Mouse (Mus musculus): ENCODE data around the gene Zp2. TPM values are rescaled to one million over a fixed set of nuclear protein-coding genes. Genes with fewer than 3 reads are reported as not detected.

Gene Zp2
- total and polyA plus RNA-seq, 3 experiments: 0.04 TPM; not detected in 2

GRCm38 (mm10) chr7:120189369-120190149 is 44.5 kb upstream of the Zp2 start:
- Histone ChIP-seq H3K4me3 (replicated peaks in 1 of 3; ENCODE audit: low read depth in 2 of 3, low read length in 2 of 3, poor library complexity in 1 of 3) (no peak overlapping the region), H3K36me3 (replicated peaks in 1 of 2; ENCODE audit: control insufficient read depth in 1 of 2, insufficient read depth in 1 of 2, low read length in 1 of 2) (no peaks in the 10 kb centered on the region), H3K9me3 (replicated peaks; ENCODE audit: low read length) (no peaks in the 10 kb centered on the region), H3K4me1 (ENCODE audit: control insufficient read depth in 1 of 2, insufficient read depth in 2 of 2) (no peaks in the 10 kb centered on the region), H3K27me3 (replicated peaks) (no peaks in the 10 kb centered on the region), H3K4me2 (ENCODE audit: insufficient read depth, low read depth, poor library complexity, severe bottlenecking) (no peak overlapping the region), H3K79me2 (replicated peaks; ENCODE audit: control insufficient read depth, extremely low read depth, insufficient read depth, poor library complexity, severe bottlenecking) (no peaks in the 10 kb centered on the region), H3K27ac (ENCODE audit: insufficient read depth, low read depth) (no peak overlapping the region), H3K9ac (ENCODE audit: insufficient read depth, low read depth) (no peak overlapping the region)
- dilution Hi-C loops (cut with MboI; ENCODE audit: extremely low pct_ligation_motif_present, extremely low pct_unique_long_range_greater_than_20kb, low sequenced_read_pairs): no loop called here
- TF ChIP-seq EP300 (IDR thresholded peaks at IDR 0.05; ENCODE audit: low read length) (no peak), RAD21 (IDR thresholded peaks at IDR 0.05; ENCODE audit: low read depth, low read length) (no peak), MEF2A (IDR thresholded peaks at IDR 0.05; ENCODE audit: borderline replicate concordance, low read depth, low read length) (no peak), USF2 (conservative IDR thresholded peaks at IDR 0.05; ENCODE audit: low read depth, low read length) (no peak), ZNF384 (IDR thresholded peaks at IDR 0.05; ENCODE audit: low read depth, low read length) (no peak), GABPA (IDR thresholded peaks at IDR 0.05; ENCODE audit: insufficient replicate concordance, low read depth, low read length) (no peak), MXI1 (IDR thresholded peaks at IDR 0.05; ENCODE audit: low read depth, low read length) (no peak), CTCF (conservative IDR thresholded peaks at IDR 0.05 in 1 of 2, IDR thresholded peaks at IDR 0.05 in 1 of 2; ENCODE audit: low read depth in 2 of 2, low read length in 2 of 2) (no peak), MAZ (IDR thresholded peaks at IDR 0.05; ENCODE audit: low read depth, low read length) (no peak), POLR2AphosphoS2 (IDR thresholded peaks at IDR 0.05; ENCODE audit: low read depth, low read length) (no peak), PAX5 (IDR thresholded peaks at IDR 0.05; ENCODE audit: low read length) (no peak), USF1 (IDR thresholded peaks at IDR 0.05; ENCODE audit: low read depth, low read length) (no peak), ETS1 (conservative IDR thresholded peaks at IDR 0.05; ENCODE audit: low read depth, low read length) (no peak), RCOR1 (conservative IDR thresholded peaks at IDR 0.05; ENCODE audit: low read depth, low read length) (no peak), POLR2A (IDR thresholded peaks at IDR 0.05; ENCODE audit: low read depth, low read length) (no peak), NELFE (IDR thresholded peaks at IDR 0.05; ENCODE audit: low read depth, low read length) (no peak), ELF1 (IDR thresholded peaks at IDR 0.05; ENCODE audit: low read depth, low read length) (no peak), KAT2A (IDR thresholded peaks at IDR 0.05; ENCODE audit: insufficient replicate concordance, low read length) (no peak), TCF12 (IDR thresholded peaks at IDR 0.05; ENCODE audit: low read depth, low read length) (no peak), MYC (IDR thresholded peaks at IDR 0.05; ENCODE audit: low read depth, low read length) (no peak)
- in situ Hi-C loops (cut with MboI; ENCODE audit: low pct_ligation_motif_present, low pct_unique_long_range_greater_than_20kb, low sequenced_read_pairs): no loop called here
- DNase-seq (ENCODE audit: extremely low read depth): no peak

- TF ChIP-seq E2F4 (IDR thresholded peaks at IDR 0.05; ENCODE audit: insufficient replicate concordance, low read depth, low read length): no peak
- TF ChIP-seq PAX5 (IDR thresholded peaks at IDR 0.05; ENCODE audit: low read length): no peak
- TF ChIP-seq POLR2AphosphoS2 (IDR thresholded peaks at IDR 0.05; ENCODE audit: low read depth, low read length): no peak
- no peak for TF ChIP-seq NRF1 (IDR thresholded peaks at IDR 0.05; ENCODE audit: low read depth, low read length)
- no peak for TF ChIP-seq HCFC1 (IDR thresholded peaks at IDR 0.05; ENCODE audit: low read depth, low read length)
- no peak for TF ChIP-seq ETS1 (conservative IDR thresholded peaks at IDR 0.05; ENCODE audit: low read depth, low read length)
- TF ChIP-seq MYC (IDR thresholded peaks at IDR 0.05; ENCODE audit: low read depth, low read length): no peak
- TF ChIP-seq SMC3 (IDR thresholded peaks at IDR 0.05; ENCODE audit: low read depth, low read length): no peak
- no peak for TF ChIP-seq BHLHE40 (IDR thresholded peaks at IDR 0.05; ENCODE audit: low read depth, low read length)
- no peak for TF ChIP-seq ZKSCAN1 (IDR thresholded peaks at IDR 0.05; ENCODE audit: borderline replicate concordance, low read depth, low read length)
- TF ChIP-seq ZMIZ1 (IDR thresholded peaks at IDR 0.05; ENCODE audit: low read depth, low read length): no peak
- no peaks in the 10 kb centered on the region for H3K27me3 ChIP-seq (replicated peaks)
- H3K4me2 ChIP-seq (ENCODE audit: insufficient read depth, low read depth, poor library complexity, severe bottlenecking): no peak overlapping the region
- H3K9me3 ChIP-seq (replicated peaks; ENCODE audit: low read length): no peaks in the 10 kb centered on the region
- H3K36me3 ChIP-seq (replicated peaks in 1 of 2; ENCODE audit: control insufficient read depth in 1 of 2, insufficient read depth in 1 of 2, low read length in 1 of 2): no peaks in the 10 kb centered on the region
- H3K79me2 ChIP-seq (replicated peaks; ENCODE audit: control insufficient read depth, extremely low read depth, insufficient read depth, poor library complexity, severe bottlenecking): no peaks in the 10 kb centered on the region
- H3K4me1 ChIP-seq (ENCODE audit: control insufficient read depth in 1 of 2, insufficient read depth in 2 of 2): no peaks in the 10 kb centered on the region
- in situ Hi-C loops (cut with MboI; ENCODE audit: low pct_ligation_motif_present, low pct_unique_long_range_greater_than_20kb, low sequenced_read_pairs): no loop called here
- no peak for DNase-seq (ENCODE audit: extremely low read depth)
- dilution Hi-C loops (cut with MboI; ENCODE audit: extremely low pct_ligation_motif_present, extremely low pct_unique_long_range_greater_than_20kb, low sequenced_read_pairs): no loop called here
- no peak overlapping the region for H3K4me3 ChIP-seq (replicated peaks in 1 of 3; ENCODE audit: low read depth in 2 of 3, low read length in 2 of 3, poor library complexity in 1 of 3)
- H3K9ac ChIP-seq (ENCODE audit: insufficient read depth, low read depth): no peak overlapping the region
- no peak overlapping the region for H3K27ac ChIP-seq (ENCODE audit: insufficient read depth, low read depth)
Observed at GRCm38 (mm10) chr7:120188946-120189345, 43.9 kb upstream of the Zp2 start.

Measured in CH12.LX (cell line).